Mouse (Mus musculus): ENCODE results near the gene Pkdcc.

Pkdcc gene

GRCm38 (mm10) chr17:83247176-83247575 is 32.1 kb downstream of the Pkdcc start:
- no peak for DNase-seq

- DNase-seq = no peak
These were observed 33.4 kb downstream of the Pkdcc start for GRCm38 (mm10) chr17:83248467-83248866.

GRCm38 (mm10) chr17:83250903-83251526 is 35.9 kb downstream of the Pkdcc start:
- DNase-seq = no peak

DNA sequence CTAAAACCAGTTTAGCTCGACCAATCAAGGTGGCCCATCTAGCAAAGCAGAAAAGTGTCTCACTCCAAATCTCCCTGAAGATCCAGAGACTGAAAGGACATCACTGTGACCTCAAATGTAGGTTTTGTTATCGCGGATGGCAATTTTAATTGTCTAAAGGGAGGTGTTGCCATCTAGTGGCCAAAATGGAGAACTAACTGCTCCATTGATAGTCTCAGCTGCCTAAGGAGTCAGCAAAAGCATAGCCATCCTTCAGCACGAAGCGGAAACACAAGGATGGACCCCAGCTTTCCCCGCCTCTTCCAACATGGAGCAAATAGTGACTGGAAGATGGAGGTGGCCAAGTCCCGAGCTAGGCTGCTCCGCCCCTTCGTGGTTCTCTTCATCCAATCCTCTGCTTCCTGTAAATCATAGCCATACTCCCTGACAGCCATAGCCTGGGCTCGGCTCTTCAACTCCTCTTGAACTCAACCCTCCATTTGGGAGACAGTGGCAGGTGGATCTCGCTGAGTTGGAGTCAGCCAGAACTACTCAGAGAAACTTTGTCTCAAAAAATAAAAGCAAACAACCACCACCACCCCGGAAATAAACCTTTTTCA is 38.1 kb downstream of the Pkdcc start:
- no peak for DNase-seq

DNA sequence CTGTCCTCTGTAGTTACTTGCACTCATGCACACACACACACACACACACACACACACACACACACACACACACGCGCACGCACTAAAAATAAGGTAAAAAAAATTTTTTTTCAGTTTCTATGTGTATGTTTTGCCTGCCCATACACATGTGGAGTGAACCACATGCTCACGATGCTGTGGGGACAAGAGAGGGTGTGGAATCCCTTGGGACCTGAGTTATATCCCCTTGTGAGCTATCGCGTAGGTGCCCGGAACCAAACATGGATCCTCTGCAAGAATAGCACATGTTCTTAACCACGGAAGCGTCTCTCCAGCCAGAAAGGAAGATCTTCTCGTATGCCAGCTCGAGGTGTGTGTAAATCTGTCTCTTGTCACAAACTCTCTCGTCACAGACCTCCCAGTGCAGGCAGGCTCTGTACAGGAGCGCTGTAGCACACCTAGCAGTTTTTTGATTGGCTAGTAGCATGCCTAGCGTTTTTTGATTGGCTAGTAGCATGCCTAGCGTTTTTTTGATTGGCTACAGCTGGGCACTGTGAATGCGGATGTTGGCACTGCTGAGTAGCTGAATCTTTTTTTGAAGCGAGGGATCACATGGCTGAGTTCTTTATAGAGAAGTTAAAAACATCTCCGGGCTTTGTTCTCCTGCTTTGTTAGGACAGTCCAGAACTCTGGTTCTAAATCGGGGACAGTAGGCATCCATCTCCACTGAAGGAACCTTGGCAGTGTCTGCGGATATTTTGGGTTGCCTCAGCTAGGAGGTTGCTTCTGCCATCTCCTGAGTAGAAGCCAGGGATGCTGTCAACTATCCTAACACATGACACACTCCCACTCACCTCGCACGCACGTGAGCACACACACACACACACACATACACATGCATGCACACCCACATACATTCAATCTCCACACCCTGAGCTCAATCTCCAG is 52.4 kb downstream of the Pkdcc start:
- peak; percentile 69 for DNase-seq

GRCm38 (mm10) chr17:83271509-83271908 is 56.4 kb downstream of the Pkdcc start:
- no peak for DNase-seq

DNA sequence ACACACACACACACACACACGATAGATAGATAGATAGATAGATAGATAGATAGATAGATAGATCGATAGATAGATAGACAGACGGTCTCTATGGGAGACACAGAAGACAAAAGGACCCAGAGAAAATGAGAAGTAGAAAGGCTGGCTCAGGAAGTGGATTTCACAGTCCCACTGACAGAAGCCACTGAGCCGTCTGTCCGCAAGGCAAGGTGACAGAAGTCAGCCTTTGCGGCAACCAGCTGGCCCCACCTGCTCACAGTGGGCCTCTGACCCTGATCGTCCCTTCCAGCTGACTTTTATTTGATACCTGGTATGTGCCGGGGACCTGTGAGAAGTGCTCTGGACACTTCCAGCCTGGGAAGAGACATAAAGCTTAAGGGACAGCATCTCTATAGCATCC is 57.5 kb downstream of the Pkdcc start:
- no peak for DNase-seq

DNA sequence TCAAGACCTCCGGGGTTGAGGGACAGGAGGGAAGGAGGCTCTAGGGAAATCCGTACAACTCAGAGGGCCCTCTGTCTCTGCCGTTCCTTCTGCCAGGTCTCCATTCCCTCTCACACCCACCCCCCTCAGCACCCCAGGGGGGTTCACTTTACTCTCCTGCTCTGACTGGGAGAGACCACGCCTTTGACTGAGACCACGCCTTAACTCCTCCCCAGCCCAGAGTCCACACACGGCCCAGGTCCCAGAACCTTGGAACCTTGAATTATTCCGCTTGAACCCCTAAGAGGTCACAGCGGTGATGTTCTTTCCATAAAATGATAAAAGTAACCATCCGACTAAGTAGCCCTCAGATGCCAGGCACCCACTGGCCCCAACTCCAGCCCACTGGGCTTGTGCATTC is 58.5 kb downstream of the Pkdcc start:
- no peak for DNase-seq

GRCm38 (mm10) chr17:83274101-83274500 is 59.0 kb downstream of the Pkdcc start:
- DNase-seq = no peak

Data from cerebellum, adult 9-11 months (tissue).